Mouse (Mus musculus) limb, embryonic 12.5 days (tissue): Measurements from ENCODE around the gene Adam30. TPM values are rescaled to one million over a fixed set of nuclear protein-coding genes. Genes with fewer than 3 reads are reported as not detected.

Experiments used
- ATAC-seq: fragments of 200-750 bp; cut with Nextera tagmentation; 2 replicates; pipeline ENCODE4 v1.8.0; 2017; ENCODE audit warnings: low read depth, moderate TSS enrichment; ENCODE audit not compliant: insufficient number of reproducible peaks, insufficient read depth, low FRiP score, low TSS enrichment
- H3K27ac ChIP-seq: fragments of 300-500 bp; sonication (generic); 2 replicates; pipeline ENCODE4 v1.5.1; 2016; ENCODE audit warnings: mild to moderate bottlenecking, moderate library complexity
- H3K27me3 ChIP-seq: fragments of 300-500 bp; sonication (generic); 2 replicates; pipeline ENCODE4 v1.6.1; 2016; ENCODE audit warnings: mild to moderate bottlenecking, moderate library complexity
- H3K36me3 ChIP-seq: fragments of 300-500 bp; sonication (generic); 2 replicates; pipeline ENCODE4 v1.6.1; 2016; ENCODE audit warnings: mild to moderate bottlenecking, moderate library complexity
- H3K4me1 ChIP-seq: fragments of 300-500 bp; sonication (generic); replicated peaks from 2 replicates; pipeline ENCODE4 v1.6.1; 2016
- H3K4me2 ChIP-seq: fragments of 300-500 bp; sonication (generic); 2 replicates; pipeline ENCODE4 v1.6.1; 2016; ENCODE audit warnings: mild to moderate bottlenecking, moderate library complexity
- H3K4me3 ChIP-seq: fragments of 300-500 bp; sonication (generic); replicated peaks from 2 replicates; pipeline ENCODE4 v1.5.1; 2016; ENCODE audit warnings: mild to moderate bottlenecking
- H3K9ac ChIP-seq: fragments of 300-500 bp; sonication (generic); replicated peaks from 2 replicates; pipeline ENCODE4 v1.6.1; 2016; ENCODE audit warnings: mild to moderate bottlenecking, moderate library complexity
- H3K9me3 ChIP-seq: fragments of 300-500 bp; sonication (generic); 2 replicates; pipeline ENCODE4 v1.6.1; 2016; ENCODE audit warnings: mild to moderate bottlenecking, moderate library complexity
- WGBS: fragments of 180-500 bp; shearing (Covaris S2); methylation state at CpG from one replicate; pipeline ENCODE4 v1.1.7; 2016; 5-methylcytosine and 5-hydroxymethylcytosine counted together
- polyA plus RNA-seq: library from polyadenylated mRNA; unstranded; fragments of >200 nt; fragmentation: Nextera tagmentation; extraction: Ambion mirVana; gene quantifications from 2 replicates; pipeline ENCODE4 v1.2.1, GENCODE M21; 2016

Gene Adam30
- polyA plus RNA-seq, 1 experiment from 2014 or later: not detected

- 95% methylated on average over 14 of the region's 14 CpGs for WGBS
Observed at GRCm38 (mm10) chr3:98147706-98148105, 12.7 kb upstream of the Adam30 start.

GRCm38 (mm10) chr3:98149881-98150280, 10.5 kb upstream of the Adam30 start:
- Histone ChIP-seq H3K4me3 (no peak overlapping the region), H3K9me3 (no peaks in the 10 kb centered on the region), H3K4me2 (no peak overlapping the region), H3K4me1 (no peaks in the 10 kb centered on the region), H3K27ac (no peak overlapping the region), H3K9ac (no peak overlapping the region), H3K36me3 (peaks cover 52% of the 10 kb centered on the region), H3K27me3 (no peaks in the 10 kb centered on the region)
- 96% methylated on average over 11 of the region's 11 CpGs for WGBS
- no peak for ATAC-seq

More at GRCm38 (mm10) chr3:98147706-98148105, 12.7 kb upstream of the Adam30 start:
- peaks cover 74% of the 10 kb centered on the region for H3K36me3 ChIP-seq
- no peak overlapping the region for H3K9ac ChIP-seq
- no peak overlapping the region for H3K27ac ChIP-seq
- no peak for ATAC-seq
- no peaks in the 10 kb centered on the region for H3K4me1 ChIP-seq
- H3K4me3 ChIP-seq: no peak overlapping the region
- no peaks in the 10 kb centered on the region for H3K9me3 ChIP-seq
- H3K4me2 ChIP-seq: no peak overlapping the region
- no peaks in the 10 kb centered on the region for H3K27me3 ChIP-seq

GRCm38 (mm10) chr3:98151016-98151415, 9.4 kb upstream of the Adam30 start:
- H3K27ac ChIP-seq: no peak overlapping the region

GRCm38 (mm10) chr3:98153460-98153859, 7.0 kb upstream of the Adam30 start:
- no peaks in the 10 kb centered on the region for H3K4me1 ChIP-seq
- peaks cover 17% of the 10 kb centered on the region for H3K36me3 ChIP-seq
- no peak for ATAC-seq
- no peak overlapping the region for H3K4me3 ChIP-seq
- no peaks in the 10 kb centered on the region for H3K9me3 ChIP-seq
- no peak overlapping the region for H3K9ac ChIP-seq
- H3K27ac ChIP-seq: no peak overlapping the region
- H3K4me2 ChIP-seq: no peak overlapping the region
- no peaks in the 10 kb centered on the region for H3K27me3 ChIP-seq

More at GRCm38 (mm10) chr3:98151016-98151415, 9.4 kb upstream of the Adam30 start:
- Histone ChIP-seq H3K4me1 (no peaks in the 10 kb centered on the region), H3K27me3 (no peaks in the 10 kb centered on the region), H3K36me3 (peaks cover 41% of the 10 kb centered on the region), H3K9me3 (no peaks in the 10 kb centered on the region), H3K9ac (no peak overlapping the region), H3K4me2 (no peak overlapping the region), H3K4me3 (no peak overlapping the region)
- WGBS: 88% methylated on average over 10 of the region's 10 CpGs
- no peak for ATAC-seq

GRCm38 (mm10) chr3:98156158-98156557, 4.3 kb upstream of the Adam30 start:
- Histone ChIP-seq H3K27me3 (no peaks in the 10 kb centered on the region), H3K9me3 (no peaks in the 10 kb centered on the region), H3K36me3 (no peaks in the 10 kb centered on the region; the same call in 1 of the 2 replicates), H3K27ac (no peak overlapping the region), H3K4me2 (no peak overlapping the region), H3K9ac (no peak overlapping the region), H3K4me3 (no peak overlapping the region), H3K4me1 (peaks cover 6% of the 10 kb centered on the region; the same call in 1 of the 2 replicates)
- ATAC-seq: no peak
- WGBS: 56% methylated on average over 4 of the region's 4 CpGs

GRCm38 (mm10) chr3:98157073-98157472, 3.4 kb upstream of the Adam30 start:
- Histone ChIP-seq H3K9ac (no peak overlapping the region), H3K4me2 (no peak overlapping the region), H3K36me3 (no peaks in the 10 kb centered on the region), H3K27ac (no peak overlapping the region), H3K4me3 (no peak overlapping the region), H3K27me3 (no peaks in the 10 kb centered on the region), H3K4me1 (peaks cover 6% of the 10 kb centered on the region; the same call in 1 of the 2 replicates), H3K9me3 (no peaks in the 10 kb centered on the region)
- no peak for ATAC-seq
- WGBS: 86% methylated on average over 2 of the region's 2 CpGs

- no peak overlapping the region for H3K4me2 ChIP-seq
- 68% methylated on average over 2 of the region's 2 CpGs for WGBS
- H3K9ac ChIP-seq: no peak overlapping the region
- H3K9me3 ChIP-seq: no peaks in the 10 kb centered on the region
- no peaks in the 10 kb centered on the region for H3K36me3 ChIP-seq
- H3K27ac ChIP-seq: no peak overlapping the region
- H3K27me3 ChIP-seq: no peaks in the 10 kb centered on the region
- H3K4me1 ChIP-seq: peaks cover 6% of the 10 kb centered on the region; the same call in 1 of the 2 replicates
- H3K4me3 ChIP-seq: no peak overlapping the region
- no peak for ATAC-seq
Observed at GRCm38 (mm10) chr3:98157585-98157984, 2.8 kb upstream of the Adam30 start.

GRCm38 (mm10) chr3:98158646-98159045, 1.8 kb upstream of the Adam30 start:
- WGBS: 79% methylated on average over 4 of the region's 4 CpGs
- no peak for ATAC-seq
- Histone ChIP-seq H3K9me3 (no peaks in the 10 kb centered on the region), H3K36me3 (no peaks in the 10 kb centered on the region), H3K4me2 (no peak overlapping the region), H3K4me1 (peaks cover 6% of the 10 kb centered on the region; the same call in 1 of the 2 replicates), H3K27ac (no peak overlapping the region), H3K27me3 (no peaks in the 10 kb centered on the region), H3K9ac (no peak overlapping the region), H3K4me3 (no peak overlapping the region)

- WGBS: 42% methylated on average over 4 of the region's 4 CpGs
- Histone ChIP-seq H3K27ac (no peak overlapping the region), H3K4me2 (no peak overlapping the region), H3K4me3 (no peak overlapping the region), H3K4me1 (peaks cover 6% of the 10 kb centered on the region; the same call in 1 of the 2 replicates), H3K27me3 (no peaks in the 10 kb centered on the region), H3K9ac (no peak overlapping the region), H3K36me3 (no peaks in the 10 kb centered on the region), H3K9me3 (no peaks in the 10 kb centered on the region)
- no peak; the same call in 1 of the 2 replicates for ATAC-seq
Observed at GRCm38 (mm10) chr3:98159289-98159688, 1.1 kb upstream of the Adam30 start.

- Histone ChIP-seq H3K4me2 (no peak overlapping the region), H3K9me3 (peaks cover 9% of the 10 kb centered on the region; the same call in 1 of the 2 replicates), H3K9ac (no peak overlapping the region), H3K27ac (no peak overlapping the region), H3K4me1 (no peaks in the 10 kb centered on the region), H3K36me3 (no peaks in the 10 kb centered on the region), H3K4me3 (no peak overlapping the region), H3K27me3 (no peaks in the 10 kb centered on the region)
- 81% methylated on average over 4 of the region's 4 CpGs for WGBS
- no peak for ATAC-seq
Observed at GRCm38 (mm10) chr3:98178340-98178739, 17.9 kb downstream of the Adam30 start.

GRCm38 (mm10) chr3:98180805-98181204, 20.4 kb downstream of the Adam30 start:
- Histone ChIP-seq H3K27ac (no peak overlapping the region), H3K4me2 (no peak overlapping the region), H3K36me3 (no peaks in the 10 kb centered on the region), H3K27me3 (no peaks in the 10 kb centered on the region), H3K4me3 (no peak overlapping the region), H3K4me1 (no peaks in the 10 kb centered on the region), H3K9ac (no peak overlapping the region), H3K9me3 (0 out of 2 replicates have a peak, but pooled peaks cover 2% of the 10 kb centered on the region)
- no peak for ATAC-seq
- 21% methylated on average over 7 of the region's 7 CpGs for WGBS

GRCm38 (mm10) chr3:98185163-98185714, 24.8 kb downstream of the Adam30 start:
- WGBS: 67% methylated on average over 10 of the region's 10 CpGs
- Histone ChIP-seq H3K27me3 (no peaks in the 10 kb centered on the region), H3K4me1 (no peaks in the 10 kb centered on the region), H3K9ac (no peak overlapping the region), H3K4me3 (no peak overlapping the region), H3K36me3 (no peaks in the 10 kb centered on the region), H3K4me2 (no peak overlapping the region), H3K27ac (no peak overlapping the region), H3K9me3 (no peaks in the 10 kb centered on the region)
- ATAC-seq: no peak
